Mouse (Mus musculus): Measurements from ENCODE around the gene Gm10490.

DNA sequence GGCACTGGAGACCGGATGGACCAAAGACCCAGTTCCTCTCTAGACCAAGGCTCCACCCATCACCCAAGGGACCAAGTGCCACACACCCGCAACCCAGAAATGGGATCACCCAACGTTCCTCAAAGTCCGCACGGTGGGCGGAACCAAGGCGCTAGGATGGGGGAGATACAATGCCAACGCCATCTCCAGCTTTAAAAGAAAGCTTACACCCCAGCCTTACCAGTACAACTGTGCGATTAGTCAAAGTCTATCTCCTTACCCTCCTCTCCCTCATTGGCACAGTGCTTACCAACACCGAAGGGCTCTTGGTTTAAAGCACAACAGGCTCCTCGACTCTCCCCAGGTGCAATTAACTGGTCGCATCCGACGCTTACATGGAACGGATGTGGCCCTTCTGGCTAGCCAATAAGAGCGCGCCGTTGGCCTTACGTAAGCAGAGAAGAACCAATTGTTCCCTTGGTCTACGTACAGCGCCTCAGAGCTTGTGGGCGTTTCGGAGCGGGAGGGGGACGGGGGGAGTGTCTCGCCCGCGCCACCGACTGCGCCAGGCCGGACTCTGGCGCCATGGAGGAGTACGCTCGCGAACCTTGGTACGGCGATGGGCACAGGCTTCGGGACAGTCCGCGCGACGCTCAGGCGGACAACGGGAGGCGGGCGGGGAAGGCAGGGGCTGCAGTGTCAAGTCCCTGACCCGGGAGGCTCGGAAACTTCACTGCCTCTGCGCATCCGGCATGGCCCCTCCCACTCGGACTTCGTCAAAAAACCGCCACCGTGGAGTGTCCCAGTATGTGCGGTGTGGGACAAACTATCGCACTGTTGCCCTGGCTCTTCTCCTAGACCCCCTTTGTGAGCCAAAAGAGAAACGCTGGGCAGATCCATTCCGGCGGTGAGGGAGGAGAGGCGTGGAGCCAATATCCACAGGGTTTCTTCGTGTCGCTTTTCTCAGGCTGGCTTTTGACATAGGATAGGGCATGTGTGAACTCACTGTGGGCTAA, 10.2 kb upstream of the Gm10490 start, which contains the start of the genes Pqbp1 and Timm17b:
- TF ChIP-seq ZC3H11A (IDR thresholded peaks at IDR 0.05; ENCODE audit: borderline replicate concordance, low read depth, low read length) = no peak
- no peak for TF ChIP-seq ZNF384 (IDR thresholded peaks at IDR 0.05; ENCODE audit: low read depth, low read length)

Data from ES-E14 (cell line).